Mouse (Mus musculus) liver, postnatal 0 days (tissue): Measurements from ENCODE around the gene Nudt3.

Experiments used
- CTCF ChIP-seq: sonication (generic); IDR thresholded peaks from 2 replicates; pipeline ENCODE4 v1.5.1; 2016; ENCODE audit warnings: antibody characterized with exemption, low read depth
- EP300 ChIP-seq: IDR thresholded peaks from 2 replicates; pipeline ENCODE4 v1.6.1; 2016; ENCODE audit warnings: antibody characterized with exemption, low read depth, mild to moderate bottlenecking

DNA sequence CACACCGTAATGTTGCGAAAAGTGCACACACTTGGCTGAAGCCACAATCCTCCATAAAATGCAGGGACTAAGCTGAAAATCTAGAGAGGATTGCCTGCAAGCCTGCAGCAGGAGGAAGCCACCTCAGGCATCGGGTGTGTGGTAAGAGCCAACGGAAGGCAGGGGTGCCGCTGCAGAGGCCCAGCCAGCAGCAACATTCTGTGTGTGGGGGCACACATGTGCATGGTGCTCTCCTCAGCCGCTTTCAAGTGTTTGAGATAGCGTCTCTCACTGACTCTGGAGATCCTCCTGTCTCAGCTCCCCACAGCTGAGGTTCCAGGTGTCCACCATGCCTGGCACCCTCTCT lies 30.8 kb downstream of the Nudt3 start:
- TF ChIP-seq CTCF (no peak), EP300 (no peak)
